Mouse (Mus musculus) left cerebral cortex, adult 18-20 months (tissue): ENCODE measurements around the gene Ppp2r1b. TPM values are rescaled to one million over a fixed set of nuclear protein-coding genes. Genes with fewer than 3 reads are reported as not detected.

Experiments
- DNase-seq, 2 experiments: peaks; one replicate each; pipeline ENCODE4 v3.0.0; 2021 to 2022; ENCODE audit warnings: low spot score in 2 of 2, mixed read lengths in 1 of 2
- total RNA-seq, 2 experiments: library from RNA; stranded (reverse); gene quantifications; 2 replicates each; pipeline ENCODE4 v1.2.3; 2021

The Ppp2r1b gene
- total RNA-seq, 2 experiments from 2014 or later: 19.8 to 27.7 TPM

- DNase-seq: no peak
Measured at GRCm38 (mm10) chr9:50835068-50835705, 9.9 kb upstream of the Ppp2r1b start.

GRCm38 (mm10) chr9:50836097-50836496, 9.0 kb upstream of the Ppp2r1b start:
- no peak for DNase-seq

- no peak for DNase-seq
Measured at GRCm38 (mm10) chr9:50841079-50841789, 3.9 kb upstream of the Ppp2r1b start.

- no peak for DNase-seq
Measured at GRCm38 (mm10) chr9:50845547-50845946, 446 bp downstream of the Ppp2r1b start.

- DNase-seq: no peak
Measured at GRCm38 (mm10) chr9:50847133-50847532, 2.0 kb downstream of the Ppp2r1b start.

GRCm38 (mm10) chr9:50847606-50848368, 2.7 kb downstream of the Ppp2r1b start:
- no peak for DNase-seq

- DNase-seq: no peak
Measured at GRCm38 (mm10) chr9:50848821-50849220, 3.7 kb downstream of the Ppp2r1b start.

GRCm38 (mm10) chr9:50849249-50849648, 4.1 kb downstream of the Ppp2r1b start:
- peak; percentile 91 to 98 for DNase-seq

- DNase-seq: no peak
Measured at GRCm38 (mm10) chr9:50849755-50850154, 4.7 kb downstream of the Ppp2r1b start.

GRCm38 (mm10) chr9:50850271-50850670, 5.2 kb downstream of the Ppp2r1b start:
- no peak for DNase-seq

- DNase-seq: peak; percentile 39 to 56
Measured at GRCm38 (mm10) chr9:50850713-50851112, 5.6 kb downstream of the Ppp2r1b start.

GRCm38 (mm10) chr9:50852634-50853349, 7.7 kb downstream of the Ppp2r1b start:
- DNase-seq: no peak

GRCm38 (mm10) chr9:50854376-50854775, 9.3 kb downstream of the Ppp2r1b start:
- DNase-seq: no peak

- DNase-seq: no peak
Measured at GRCm38 (mm10) chr9:50855133-50855766, 10.1 kb downstream of the Ppp2r1b start.

- DNase-seq: no peak
Measured at GRCm38 (mm10) chr9:50855780-50856179, 10.7 kb downstream of the Ppp2r1b start.

GRCm38 (mm10) chr9:50856341-50857081, 11.4 kb downstream of the Ppp2r1b start:
- peak; percentile 87 to 92 for DNase-seq

GRCm38 (mm10) chr9:50857082-50857641, 12.1 kb downstream of the Ppp2r1b start:
- DNase-seq: peak in 1 of 2 experiments; percentile 50

GRCm38 (mm10) chr9:50858681-50859080, 13.6 kb downstream of the Ppp2r1b start:
- DNase-seq: no peak

GRCm38 (mm10) chr9:50861119-50861839, 16.2 kb downstream of the Ppp2r1b start:
- peak in 1 of 2 experiments; percentile 40 for DNase-seq
